Mouse (Mus musculus) liver, embryonic 13.5 days (tissue): ENCODE measurements around the gene Irf5. TPM values are rescaled to one million over a fixed set of nuclear protein-coding genes. Genes with fewer than 3 reads are reported as not detected.
"Not testable (repeated sequence)": the region's sequence is repeated elsewhere in the genome, so short reads cannot be mapped to it uniquely, and the experiment has no call there.

Experiments used
- ATAC-seq: fragments of 200-750 bp; cut with Nextera tagmentation; 2 replicates; pipeline ENCODE4 v1.8.0; 2017; ENCODE audit warnings: low read depth, mild to moderate bottlenecking, moderate number of reproducible peaks, moderate library complexity
- DNase-seq: peaks from one replicate; pipeline ENCODE4 v3.0.0; 2022
- H3K27ac ChIP-seq: fragments of 300-500 bp; sonication (generic); 2 replicates; pipeline ENCODE4 v1.5.1; 2015; ENCODE audit warnings: moderate library complexity, mild to moderate bottlenecking, inconsistent platforms
- H3K27me3 ChIP-seq: fragments of 300-500 bp; sonication (generic); 2 replicates; pipeline ENCODE4 v1.6.1; 2015; ENCODE audit warnings: mild to moderate bottlenecking, inconsistent platforms
- H3K36me3 ChIP-seq: fragments of 300-500 bp; sonication (generic); 2 replicates; pipeline ENCODE4 v1.6.1; 2015; ENCODE audit warnings: mild to moderate bottlenecking, inconsistent platforms
- H3K4me1 ChIP-seq: fragments of 300-500 bp; sonication (generic); replicated peaks from 2 replicates; pipeline ENCODE4 v1.6.1; 2015; ENCODE audit warnings: inconsistent platforms
- H3K4me2 ChIP-seq: fragments of 300-500 bp; sonication (generic); 2 replicates; pipeline ENCODE4 v1.6.1; 2015; ENCODE audit warnings: inconsistent platforms, mild to moderate bottlenecking, moderate library complexity
- H3K4me3 ChIP-seq: fragments of 300-500 bp; sonication (generic); replicated peaks from 2 replicates; pipeline ENCODE4 v1.5.1; 2015; ENCODE audit warnings: mild to moderate bottlenecking, inconsistent platforms
- H3K9ac ChIP-seq: fragments of 300-500 bp; sonication (generic); 2 replicates; pipeline ENCODE4 v1.6.1; 2015; ENCODE audit warnings: mild to moderate bottlenecking, inconsistent platforms
- H3K9me3 ChIP-seq: fragments of 300-500 bp; sonication (generic); replicated peaks from 2 replicates; pipeline ENCODE4 v1.6.1; 2016; ENCODE audit warnings: inconsistent platforms
- WGBS: fragments of 180-500 bp; shearing (Covaris S2); methylation state at CpG from one replicate; pipeline ENCODE4 v1.1.7; 2015; ENCODE audit not compliant: insufficient replicate concordance; 5-methylcytosine and 5-hydroxymethylcytosine counted together
- polyA plus RNA-seq: library from polyadenylated mRNA; unstranded; fragments of >200 nt; fragmentation: Nextera tagmentation; extraction: Ambion mirVana; gene quantifications from 2 replicates; pipeline ENCODE4 v1.2.1, GENCODE M21; 2015

Gene Irf5
- polyA plus RNA-seq, 1 experiment from 2014 or later = 6.9 TPM

DNA sequence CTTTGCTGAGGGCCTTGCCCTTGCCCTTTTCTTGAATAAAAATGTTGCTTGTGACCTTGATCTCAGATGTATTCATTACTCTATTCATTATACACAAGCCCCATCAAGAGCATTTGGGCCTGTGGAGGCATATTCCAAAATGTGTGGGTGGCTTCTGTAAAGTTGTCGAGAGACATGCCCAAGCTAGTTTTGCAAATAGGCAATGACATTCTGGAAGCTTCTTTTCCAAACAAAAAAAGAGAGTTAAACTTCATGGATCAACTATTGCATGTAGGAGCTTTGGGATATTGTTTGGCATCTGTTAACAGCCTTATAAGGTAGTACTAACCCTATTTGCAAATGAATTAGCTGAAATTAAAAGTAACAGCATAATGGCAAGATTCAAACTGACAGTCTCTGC, 21.7 kb downstream of the Irf5 start:
- Histone ChIP-seq H3K4me2 (no peak overlapping the region), H3K9me3 (no peaks in the 10 kb centered on the region), H3K4me3 (no peak overlapping the region), H3K27me3 (no peaks in the 10 kb centered on the region), H3K27ac (no peak overlapping the region), H3K36me3 (peaks cover 88% of the 10 kb centered on the region), H3K9ac (no peak overlapping the region), H3K4me1 (no peaks in the 10 kb centered on the region)
- DNase-seq (no peak), ATAC-seq (no peak)
- WGBS = 90% methylated on average over 1 of the region's 1 CpGs

DNA sequence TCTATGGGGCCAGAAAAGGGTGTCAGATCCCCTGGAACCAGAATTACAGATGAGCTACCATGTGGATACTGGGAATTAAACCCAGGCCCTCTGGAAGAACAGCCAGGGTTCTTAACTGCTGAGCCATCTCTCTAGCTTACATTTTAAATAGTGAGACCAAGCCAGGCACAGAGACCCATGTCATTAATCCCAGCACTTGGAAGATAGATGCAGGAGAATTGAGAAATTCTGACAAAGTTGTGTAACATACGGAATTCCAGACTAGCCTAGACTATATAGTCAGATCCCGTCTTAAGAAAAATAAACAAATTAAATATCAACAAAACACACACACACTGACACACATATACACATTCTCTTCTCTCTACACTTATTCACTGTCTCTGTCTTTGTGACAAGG, 26.1 kb downstream of the Irf5 start:
- no peak overlapping the region for H3K4me3 ChIP-seq
- no peaks in the 10 kb centered on the region for H3K27me3 ChIP-seq
- H3K9ac ChIP-seq = no peak overlapping the region
- WGBS = 85% methylated on average over 2 of the region's 2 CpGs
- DNase-seq = no peak
- no peak overlapping the region for H3K4me2 ChIP-seq
- H3K27ac ChIP-seq = no peak overlapping the region
- ATAC-seq = no peak
- H3K9me3 ChIP-seq = no peaks in the 10 kb centered on the region
- peaks cover 87% of the 10 kb centered on the region for H3K36me3 ChIP-seq
- H3K4me1 ChIP-seq = no peaks in the 10 kb centered on the region

DNA sequence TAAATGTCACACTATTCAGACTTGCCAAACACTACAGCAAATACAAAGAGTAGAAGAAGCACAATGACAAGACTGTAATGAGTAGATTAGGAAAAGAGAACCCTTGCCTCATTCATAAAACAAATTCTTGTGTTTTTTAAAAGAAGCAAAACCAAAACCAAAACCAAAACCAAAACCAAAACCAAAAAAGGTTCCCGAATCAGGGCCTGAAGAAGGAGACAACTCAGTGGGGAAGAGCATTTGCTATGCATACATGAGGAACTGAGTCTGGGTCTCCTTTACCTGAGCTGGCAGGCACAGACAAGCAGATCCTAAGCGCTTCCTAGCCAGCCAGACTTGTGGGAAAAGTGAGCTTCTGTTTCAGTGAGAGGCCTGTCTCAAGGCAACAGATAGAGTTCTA, 30.7 kb downstream of the Irf5 start:
- ATAC-seq = no peak
- Histone ChIP-seq H3K4me3 (no peak overlapping the region), H3K4me2 (no peak overlapping the region), H3K27me3 (no peaks in the 10 kb centered on the region), H3K36me3 (peaks cover 91% of the 10 kb centered on the region), H3K4me1 (no peaks in the 10 kb centered on the region), H3K9me3 (no peaks in the 10 kb centered on the region), H3K27ac (no peak overlapping the region), H3K9ac (no peak overlapping the region)
- 79% methylated on average over 2 of the region's 2 CpGs for WGBS
- no peak for DNase-seq

DNA sequence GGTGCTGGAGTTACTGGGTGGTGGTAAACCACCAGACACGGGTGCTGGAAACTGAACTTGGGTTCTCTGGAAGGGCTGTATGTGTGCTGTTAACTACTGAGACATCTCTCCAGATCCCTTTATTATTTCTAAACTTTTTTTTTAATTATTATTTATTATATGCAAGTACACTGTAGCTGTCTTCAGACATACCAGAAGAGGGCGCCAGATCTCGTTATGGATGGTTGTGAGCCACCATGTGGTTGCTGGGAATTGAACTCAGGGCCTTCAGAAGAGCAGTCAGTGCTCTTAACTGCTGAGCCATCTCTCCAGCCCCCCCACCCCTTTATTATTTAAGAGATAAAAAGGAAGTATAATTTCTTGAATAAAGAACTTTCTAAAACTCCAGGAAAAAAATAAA, 50.0 kb downstream of the Irf5 start:
- H3K4me3 ChIP-seq, H3K9ac ChIP-seq, H3K4me2 ChIP-seq, H3K27ac ChIP-seq, DNase-seq, H3K27me3 ChIP-seq, ATAC-seq, H3K9me3 ChIP-seq: not testable (repeated sequence)
- 77% methylated on average over 3 of the region's 3 CpGs for WGBS
- H3K4me1 ChIP-seq = peaks cover 12% of the 10 kb centered on the region
- H3K36me3 ChIP-seq = peaks cover 79% of the 10 kb centered on the region

DNA sequence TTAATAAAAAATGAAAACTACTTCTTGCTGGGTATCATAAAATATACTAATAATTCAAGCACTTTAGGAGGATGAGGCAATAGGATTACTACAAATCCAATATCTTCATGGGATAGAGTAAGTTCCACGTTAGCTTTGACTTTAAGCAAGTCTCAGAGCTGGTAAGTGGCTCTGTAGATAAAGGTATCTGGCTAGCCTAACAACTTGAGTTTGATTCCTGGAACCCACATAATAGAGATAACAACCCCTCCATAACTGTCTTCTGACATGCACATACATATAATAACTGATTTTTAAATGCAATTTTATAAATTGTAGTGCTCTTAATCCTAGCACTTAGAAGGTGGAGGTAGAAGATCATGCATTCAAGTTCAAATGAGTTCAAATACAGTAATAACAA, 54.3 kb downstream of the Irf5 start:
- Histone ChIP-seq H3K4me2 (no peak overlapping the region), H3K27me3 (no peaks in the 10 kb centered on the region), H3K4me1 (peaks cover 16% of the 10 kb centered on the region), H3K9me3 (peaks cover 4% of the 10 kb centered on the region; the same call in 1 of the 2 replicates), H3K9ac (no peak overlapping the region), H3K36me3 (peaks cover 73% of the 10 kb centered on the region), H3K27ac (no peak overlapping the region), H3K4me3 (no peak overlapping the region)
- peak; percentile 70 for ATAC-seq
- no peak for DNase-seq
- WGBS = 17% methylated on average over 1 of the region's 1 CpGs

DNA sequence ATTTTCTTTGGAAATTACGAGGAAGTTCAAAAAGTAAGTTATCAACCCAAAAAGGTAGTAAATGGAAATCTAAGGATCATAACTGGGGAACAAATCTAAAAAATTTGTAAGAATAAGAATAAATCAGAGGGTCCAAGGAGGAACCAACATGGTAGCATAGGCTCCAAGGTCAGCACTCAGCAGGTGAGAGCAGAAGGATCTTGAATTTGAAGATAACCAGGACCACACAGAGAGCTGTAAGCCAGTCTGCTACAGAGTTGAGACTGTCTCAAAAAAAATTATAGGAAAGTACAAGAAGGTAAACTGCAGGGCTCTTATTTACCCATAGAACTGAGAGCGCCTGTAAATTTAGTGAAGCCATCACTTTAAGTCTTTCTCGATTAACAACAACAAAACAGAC, 54.8 kb downstream of the Irf5 start:
- Histone ChIP-seq H3K36me3 (peaks cover 74% of the 10 kb centered on the region), H3K9ac (no peak overlapping the region), H3K4me2 (no peak overlapping the region), H3K4me1 (peaks cover 16% of the 10 kb centered on the region), H3K4me3 (no peak overlapping the region), H3K27me3 (no peaks in the 10 kb centered on the region), H3K9me3 (peaks cover 4% of the 10 kb centered on the region; the same call in 1 of the 2 replicates), H3K27ac (no peak overlapping the region)
- ATAC-seq (peak; percentile 65; the same call in 1 of the 2 replicates), DNase-seq (no peak)
- 81% methylated on average over 3 of the region's 3 CpGs for WGBS

Other genes with a start within 250 kb of the Irf5 start
- 0.10 and 0.12 TPM in 2 replicates for gene Fam71f2, start 247.0 kb upstream of the Irf5 start, polyA plus RNA-seq
- not detected in 2 replicates for gene Fam71f1, start 207.5 kb upstream of the Irf5 start, polyA plus RNA-seq
- 95.5 and 121 TPM in 2 replicates for gene Calu, start 178.6 kb upstream of the Irf5 start, polyA plus RNA-seq
- 0.10 TPM in 1 of 2 replicates, not detected in the other for gene Opn1sw, start 138.2 kb upstream of the Irf5 start, polyA plus RNA-seq
- 0.62 and 0.64 TPM in 2 replicates for gene Ccdc136, start 130.3 kb upstream of the Irf5 start, polyA plus RNA-seq
- 0.89 and 0.97 TPM in 2 replicates for gene Flnc, start 93.4 kb upstream of the Irf5 start, polyA plus RNA-seq
- 132 and 152 TPM in 2 replicates for gene Atp6v1f, start 58.9 kb upstream of the Irf5 start, polyA plus RNA-seq
- gene Atp6v1fnb, start 55.2 kb upstream of the Irf5 start, polyA plus RNA-seq = not detected in 2 replicates
- 1.5 and 1.6 TPM in 2 replicates for gene Kcp, start 18.7 kb upstream of the Irf5 start, polyA plus RNA-seq
- 38.2 and 43.1 TPM in 2 replicates for gene Tnpo3, start 83.3 kb downstream of the Irf5 start, polyA plus RNA-seq
- gene Tspan33, start 167.6 kb downstream of the Irf5 start, polyA plus RNA-seq = 150 and 164 TPM in 2 replicates
- 3.4 and 4.3 TPM in 2 replicates for gene Smo, start 208.9 kb downstream of the Irf5 start, polyA plus RNA-seq
- 4.1 and 4.3 TPM in 2 replicates for gene Ahcyl2, start 241.4 kb downstream of the Irf5 start, polyA plus RNA-seq